Mouse (Mus musculus) G1E (cell line): ENCODE measurements around the gene Sympk.

ENCODE experiments used
- CTCF ChIP-seq: IDR thresholded peaks from 2 replicates; pipeline ENCODE4 v1.5.1; 2012; ENCODE audit warnings: low read depth, low read length, inconsistent platforms, mixed read lengths
- GATA1 ChIP-seq: IDR thresholded peaks from 2 replicates; pipeline ENCODE4 v1.6.1; 2012; ENCODE audit warnings: borderline replicate concordance, low read length, inconsistent platforms, mixed read lengths
- POLR2AphosphoS5 ChIP-seq: IDR thresholded peaks from 2 replicates; pipeline ENCODE4 v1.6.1; 2012; ENCODE audit warnings: low read depth, low read length, inconsistent platforms; ENCODE audit not compliant: insufficient replicate concordance

GRCm38 (mm10) chr7:19077761-19078160, 53.6 kb downstream of the Sympk start:
- TF ChIP-seq POLR2AphosphoS5 = no peak
- TF ChIP-seq GATA1 = no peak
- TF ChIP-seq CTCF = no peak
